Mouse (Mus musculus) heart, postnatal 10 days (tissue): ENCODE data around the gene Slbp. TPM values are rescaled to one million over a fixed set of nuclear protein-coding genes. Genes with fewer than 3 reads are reported as not detected.

ENCODE experiments used
- total RNA-seq, 2 experiments: library from RNA; stranded (reverse); gene quantifications; 2 replicates each; pipeline ENCODE4 v1.2.3; 2021

Slbp gene
- total RNA-seq, 2 experiments from 2014 or later: 27.6 to 29.5 TPM

Other genes starting within 250 kb of the Slbp start
- not detected for gene Nkx1-1, start 218.6 kb downstream of the Slbp start, total RNA-seq
- 10 to 100 TPM; 33.5 to 34.1 TPM for gene Fam53a, start 22.9 kb downstream of the Slbp start, total RNA-seq
- gene Gm9903, start 22.6 kb downstream of the Slbp start, total RNA-seq: 1 to 10 TPM; 1.2 TPM
- 10 to 100 TPM; 16.8 to 20.7 TPM for gene Tacc3, start 5.6 kb upstream of the Slbp start, total RNA-seq
- 10 to 100 TPM; 16.5 to 20.8 TPM for gene Tmem129, start 5.8 kb upstream of the Slbp start, total RNA-seq
- gene Fgfr3, start 69.1 kb upstream of the Slbp start, total RNA-seq: 10 to 100 TPM in 1 of 2 experiments, 1 to 10 TPM in 1; 8.0 to 14.3 TPM
- 100 to 1,000 TPM; 118 to 135 TPM for gene Letm1, start 130.2 kb upstream of the Slbp start, total RNA-seq
- 10 to 100 TPM; 54.4 to 66.9 TPM for gene Nsd2, start 168.2 kb upstream of the Slbp start, total RNA-seq